Mouse (Mus musculus): Measurements from ENCODE around the gene Lrrk1.

Gene Lrrk1

DNA sequence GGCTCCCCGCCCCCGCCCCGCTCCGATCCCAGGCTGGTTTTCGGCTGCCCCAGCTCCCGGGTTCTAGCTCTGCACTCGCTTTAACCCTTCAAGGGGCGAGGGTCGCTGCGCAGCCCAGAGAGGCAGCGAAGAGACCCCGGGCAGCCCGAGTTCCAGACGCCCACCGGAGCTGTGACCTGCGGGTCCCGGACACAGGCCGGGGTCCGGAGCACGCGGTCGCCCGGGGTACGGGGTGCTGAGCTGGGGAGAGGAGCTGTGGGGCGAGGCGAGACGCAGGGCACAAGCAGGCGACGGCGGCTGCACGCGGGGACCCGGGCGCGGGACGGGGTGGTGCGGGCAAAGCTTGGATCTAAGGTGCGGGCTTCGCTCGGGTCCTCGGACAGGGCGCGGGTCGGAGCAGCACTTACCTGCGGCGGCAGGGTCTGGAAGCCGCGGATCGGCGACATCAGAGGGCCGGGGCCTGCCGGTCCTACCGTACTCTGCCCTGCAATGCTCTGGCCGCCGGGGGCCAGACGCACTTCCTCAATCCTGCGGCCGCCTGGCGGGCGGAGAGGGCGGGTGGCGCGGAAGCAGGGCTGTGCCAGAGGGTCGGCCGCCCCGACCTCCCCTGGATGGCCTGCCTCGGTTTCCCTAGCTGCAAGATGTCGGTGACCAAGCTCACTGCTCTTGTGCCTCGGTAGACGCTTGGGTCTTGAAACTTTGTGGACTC is at the start of gene Lrrk1:
TSS of gene Lrrk1 (minus strand) at position 538 of the 709 bp plus-strand sequence.
- in situ Hi-C loops (cut with MboI; ENCODE audit: unreplicated experiment in 2 of 2) = loop anchor here (5.0 to 25.0 kb wide), 4 partner anchors 291 to 1251 kb away; partner anchors contain the start of gene Tm2d3 (in 1 of the 2)

DNA sequence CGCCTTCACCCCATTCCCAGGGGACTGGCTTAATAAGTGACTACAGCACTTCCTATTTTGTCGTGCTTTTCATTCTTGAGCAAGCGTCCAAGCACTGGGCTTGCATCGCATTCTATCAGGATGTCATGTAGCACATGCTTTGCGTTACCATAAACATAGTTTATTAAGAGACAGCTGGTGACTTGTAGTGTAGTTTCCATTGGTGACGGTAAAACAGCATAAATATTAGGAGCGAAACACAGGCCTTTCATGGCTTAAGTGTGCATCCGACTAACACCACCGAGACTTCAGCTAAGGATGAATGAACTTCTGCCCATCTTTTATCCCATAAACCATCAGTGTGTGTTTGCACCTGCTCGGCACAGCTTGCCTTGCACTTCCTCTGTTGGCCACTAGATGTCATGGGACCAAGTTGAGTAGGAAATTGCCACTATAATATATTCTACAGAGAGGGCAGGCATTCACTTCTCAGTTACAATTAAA is 46.3 kb upstream of the Lrrk1 start:
- in situ Hi-C loops (cut with MboI; ENCODE audit: unreplicated experiment in 2 of 2) = loop anchor here (5.0 to 25.0 kb wide), 3 partner anchors 228 to 1200 kb away; partner anchors contain the start of gene Lysmd4 (in 2 of the 2)

- in situ Hi-C loops (cut with MboI; ENCODE audit: unreplicated experiment in 2 of 2) = loop anchor here (25.0 kb wide), 1 partner anchor 785 kb away; the partner anchor contains the start of gene Lysmd4 (in 2 of the 2)
These were observed 39.4 kb upstream of the Lrrk1 start, which contains the start of gene Aldh1a3 for GRCm38 (mm10) chr7:66427437-66428161. Gene Aldh1a3 (minus strand): TSS chr7:66427517.

- in situ Hi-C loops (cut with MboI; ENCODE audit: unreplicated experiment in 2 of 2) = loop anchor here (25.0 kb wide), 1 partner anchor 785 kb away; the partner anchor contains the start of gene Lysmd4 (in 2 of the 2)
These were observed 38.9 kb upstream of the Lrrk1 start for GRCm38 (mm10) chr7:66427053-66427436.

GRCm38 (mm10) chr7:66421903-66422302 is 33.8 kb upstream of the Lrrk1 start:
- in situ Hi-C loops (cut with MboI; ENCODE audit: unreplicated experiment in 2 of 2) = no loop called here

DNA sequence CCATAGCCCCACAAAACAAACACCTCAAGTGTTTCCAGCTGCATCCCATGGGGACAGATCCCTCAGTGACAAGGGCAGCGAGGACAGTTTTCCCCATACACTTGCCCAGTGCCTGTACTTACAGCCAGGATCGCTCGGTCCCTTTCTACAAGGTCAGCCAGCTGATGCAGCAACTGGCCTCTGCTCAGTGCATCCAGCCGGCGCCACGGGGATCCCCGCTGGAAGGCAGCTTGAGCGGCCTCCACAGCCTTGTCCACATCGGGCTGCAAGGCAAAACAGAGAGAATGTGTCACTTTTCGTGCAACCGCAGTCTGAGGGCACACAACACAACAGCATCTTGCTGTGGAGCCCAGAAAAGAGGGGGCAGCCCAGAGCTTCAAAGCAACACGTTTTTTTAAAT is 30.8 kb upstream of the Lrrk1 start:
- in situ Hi-C loops (cut with MboI; ENCODE audit: unreplicated experiment in 2 of 2) = no loop called here

DNA sequence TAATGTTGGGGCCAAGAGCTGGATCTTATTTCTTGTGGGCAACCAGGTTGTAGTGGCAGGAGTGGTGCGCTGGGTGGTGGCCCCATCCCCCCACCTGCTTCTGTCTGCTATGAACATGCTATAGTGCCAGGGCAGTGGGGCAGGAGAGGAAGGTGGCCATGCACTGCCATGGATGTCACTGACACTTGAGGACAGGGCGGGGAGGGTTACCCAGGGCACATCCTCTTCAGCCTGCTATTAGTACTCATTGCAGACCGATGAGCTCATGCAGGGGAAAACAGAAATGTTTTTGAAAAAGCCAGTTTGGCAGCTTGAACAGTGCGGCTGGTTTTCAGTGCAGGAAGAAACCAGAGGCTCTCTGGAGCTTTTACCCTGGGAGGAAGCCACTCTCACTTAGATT is 28.7 kb upstream of the Lrrk1 start:
- in situ Hi-C loops (cut with MboI; ENCODE audit: unreplicated experiment in 2 of 2) = no loop called here

DNA sequence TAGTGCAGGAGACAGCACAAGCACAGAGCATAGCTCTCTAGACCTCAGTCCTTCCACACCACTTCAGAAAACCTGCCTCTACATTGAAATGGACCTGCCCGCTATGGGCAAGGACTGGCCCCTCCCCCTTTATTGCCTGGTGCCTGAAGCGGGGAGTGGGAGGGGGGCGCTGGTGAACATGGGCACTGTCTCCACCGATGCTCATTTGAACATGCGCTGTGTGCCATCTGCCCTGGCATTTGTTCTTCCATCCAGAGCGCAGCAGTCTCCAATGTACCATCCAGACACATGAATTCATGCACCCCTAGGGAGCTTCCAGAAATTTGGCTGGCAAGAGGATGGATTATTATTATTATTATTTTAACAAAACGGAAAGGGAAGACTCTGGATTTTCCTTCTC is 24.9 kb upstream of the Lrrk1 start:
- in situ Hi-C loops (cut with MboI; ENCODE audit: unreplicated experiment in 2 of 2) = no loop called here

DNA sequence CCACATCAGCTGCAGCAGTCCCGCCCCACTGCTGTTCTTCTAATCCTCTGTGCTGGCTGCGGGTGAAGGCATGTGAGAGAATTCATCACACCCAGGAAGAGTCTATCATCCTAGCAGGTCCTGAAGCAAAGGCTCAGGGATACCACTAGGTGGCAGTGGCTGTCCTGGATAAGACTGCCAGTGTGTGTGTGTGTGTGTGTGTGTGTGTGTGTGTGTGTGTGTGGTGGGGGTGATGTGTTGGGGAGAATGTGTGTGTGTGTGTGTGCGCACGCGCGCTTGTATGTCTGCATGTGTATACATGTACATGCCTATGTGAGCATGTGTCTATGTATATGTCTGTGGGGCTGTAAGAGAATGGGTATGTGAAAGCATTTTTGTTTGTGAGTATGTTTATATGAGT is 21.3 kb upstream of the Lrrk1 start:
- in situ Hi-C loops (cut with MboI; ENCODE audit: unreplicated experiment in 2 of 2) = no loop called here

DNA sequence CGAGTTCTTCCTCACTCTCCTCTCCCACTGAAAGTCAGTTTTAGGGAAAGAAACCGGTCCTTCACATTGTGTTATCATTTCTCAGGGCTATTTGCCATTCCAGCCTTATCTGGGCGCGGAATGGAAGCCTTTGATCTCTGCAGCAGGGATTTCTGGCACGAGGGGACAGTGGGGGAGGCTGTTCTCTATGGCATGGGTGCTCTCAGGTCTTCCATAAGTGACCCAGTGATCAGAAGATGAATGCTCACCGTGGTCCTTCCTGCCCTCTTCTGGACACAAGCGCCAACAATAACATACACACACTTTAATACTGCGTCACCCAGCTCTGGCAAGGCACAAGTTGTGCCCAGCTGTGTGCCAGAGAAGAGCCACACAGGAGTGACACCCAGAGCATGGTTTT is 18.8 kb upstream of the Lrrk1 start:
- in situ Hi-C loops (cut with MboI; ENCODE audit: unreplicated experiment in 2 of 2) = no loop called here

- in situ Hi-C loops (cut with MboI; ENCODE audit: unreplicated experiment in 2 of 2) = no loop called here
These were observed 18.0 kb upstream of the Lrrk1 start for GRCm38 (mm10) chr7:66405951-66406721.

GRCm38 (mm10) chr7:66405541-66405940 is 17.4 kb upstream of the Lrrk1 start:
- in situ Hi-C loops (cut with MboI; ENCODE audit: unreplicated experiment in 2 of 2) = no loop called here

GRCm38 (mm10) chr7:66404802-66405201 is 16.7 kb upstream of the Lrrk1 start:
- in situ Hi-C loops (cut with MboI; ENCODE audit: unreplicated experiment in 2 of 2) = no loop called here

DNA sequence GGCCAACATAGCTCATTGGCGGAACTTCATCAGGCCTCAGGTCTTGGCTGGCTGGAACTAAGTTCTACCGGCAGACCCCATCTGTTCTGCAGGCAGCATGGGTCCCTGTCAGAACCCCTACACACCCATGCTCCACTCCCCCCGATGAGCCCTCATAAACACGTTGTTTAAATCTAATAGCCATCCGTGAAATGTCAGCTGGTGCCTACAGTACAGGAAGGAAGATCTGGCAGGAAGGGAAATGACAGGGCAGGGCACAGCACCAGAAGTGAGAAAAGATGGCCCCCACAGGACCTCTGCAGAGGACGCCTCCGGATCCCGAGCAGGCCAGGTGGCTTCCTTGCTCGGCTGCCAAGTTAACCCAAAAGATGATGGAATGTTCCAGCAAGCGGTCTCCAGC is 16.0 kb upstream of the Lrrk1 start:
- in situ Hi-C loops (cut with MboI; ENCODE audit: unreplicated experiment in 2 of 2) = no loop called here

DNA sequence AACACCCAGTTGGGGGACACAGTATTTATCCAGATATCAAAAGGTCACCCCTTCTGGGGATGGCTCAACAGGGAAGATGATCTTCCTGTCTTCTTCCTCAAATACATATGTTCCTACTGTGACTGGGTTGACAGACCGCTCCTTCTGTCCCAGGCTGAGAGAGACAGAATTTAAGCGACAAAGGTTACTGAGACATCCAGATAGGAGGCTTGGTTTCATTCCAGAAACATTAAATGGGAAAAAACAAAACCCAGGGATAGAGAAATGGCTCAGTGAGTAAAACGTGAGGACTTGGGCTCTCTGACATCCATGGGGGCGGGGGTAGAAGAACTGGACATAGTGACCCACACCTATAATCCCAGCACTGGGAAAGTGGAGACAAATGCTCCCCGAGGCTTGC is 14.7 kb upstream of the Lrrk1 start:
- in situ Hi-C loops (cut with MboI; ENCODE audit: unreplicated experiment in 2 of 2) = no loop called here

DNA sequence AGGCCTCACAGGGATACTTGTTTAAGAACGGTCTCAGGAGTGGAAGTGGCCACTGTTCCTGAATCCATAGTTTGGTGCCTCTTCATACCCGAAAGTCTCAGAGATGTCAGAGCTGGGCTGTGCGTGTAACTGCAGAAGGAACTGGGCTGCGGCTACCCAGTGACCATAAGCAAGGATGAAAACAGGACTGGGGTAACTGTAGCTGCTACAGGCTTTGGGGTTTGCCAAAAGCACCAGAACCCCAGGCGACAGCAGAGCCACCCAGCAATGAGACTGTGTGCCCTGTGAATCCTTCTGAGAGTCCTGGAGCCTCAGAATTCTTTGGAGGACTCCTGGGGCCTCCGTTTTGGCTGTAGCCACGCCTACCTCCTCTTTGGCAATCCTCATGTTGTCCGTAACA is 13.5 kb upstream of the Lrrk1 start:
- in situ Hi-C loops (cut with MboI; ENCODE audit: unreplicated experiment in 2 of 2) = no loop called here

DNA sequence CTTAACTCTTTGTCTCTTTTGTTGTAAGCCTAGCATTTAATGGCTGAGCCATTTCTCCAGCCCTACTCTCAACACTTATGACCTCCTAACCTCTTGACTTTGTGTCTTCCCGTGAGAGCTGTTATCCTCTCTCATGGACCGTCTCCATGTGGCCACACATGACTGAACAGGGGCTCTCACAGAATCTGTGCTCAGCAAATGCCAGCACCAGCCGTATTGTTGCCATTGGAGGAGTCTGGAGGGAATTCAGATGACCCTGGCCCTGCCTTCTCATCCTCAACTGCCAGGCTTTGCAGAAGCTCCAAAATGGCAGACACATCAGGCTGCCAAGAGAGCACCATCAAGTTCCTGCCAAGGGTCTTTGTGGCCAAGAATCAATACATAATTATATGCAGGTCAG is 9.1 kb upstream of the Lrrk1 start:
- in situ Hi-C loops (cut with MboI; ENCODE audit: unreplicated experiment in 2 of 2) = loop anchor here (25.0 kb wide), 3 partner anchors 685 to 1260 kb away; partner anchors contain the start of gene Tm2d3 (in 1 of the 2)

- in situ Hi-C loops (cut with MboI; ENCODE audit: unreplicated experiment in 2 of 2) = loop anchor here (5.0 to 25.0 kb wide), 4 partner anchors 292 to 1252 kb away; partner anchors contain the start of gene Tm2d3 (in 1 of the 2)
These were observed 727 bp upstream of the Lrrk1 start for GRCm38 (mm10) chr7:66388621-66389532.

DNA sequence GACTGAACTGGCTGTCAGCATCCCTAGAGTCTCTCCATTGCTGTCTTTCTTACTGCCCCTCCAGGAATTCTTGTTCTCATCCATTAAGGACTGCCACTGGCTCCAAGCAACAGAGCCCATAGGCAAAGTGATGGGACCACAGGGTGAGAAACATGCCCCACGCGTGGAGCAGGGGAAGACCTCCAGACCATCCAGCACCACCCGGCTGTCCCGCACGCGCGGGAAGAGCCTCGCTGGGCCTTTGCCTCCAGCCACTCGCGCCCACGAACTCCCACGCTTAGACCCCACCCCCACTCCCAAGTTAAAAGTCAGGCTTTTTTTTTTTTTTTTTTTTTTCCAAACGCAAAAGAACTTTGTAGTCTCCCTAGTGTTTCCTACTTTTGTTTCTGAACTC is 734 bp downstream of the Lrrk1 start:
- in situ Hi-C loops (cut with MboI; ENCODE audit: unreplicated experiment in 2 of 2) = loop anchor here (5.0 to 25.0 kb wide), 4 partner anchors 290 to 1250 kb away; partner anchors contain the start of gene Tm2d3 (in 1 of the 2)

Measured in v-Abl transformed pro-B cells (cell line).